Mouse (Mus musculus): Measurements from ENCODE around the gene Hes7.

DNA sequence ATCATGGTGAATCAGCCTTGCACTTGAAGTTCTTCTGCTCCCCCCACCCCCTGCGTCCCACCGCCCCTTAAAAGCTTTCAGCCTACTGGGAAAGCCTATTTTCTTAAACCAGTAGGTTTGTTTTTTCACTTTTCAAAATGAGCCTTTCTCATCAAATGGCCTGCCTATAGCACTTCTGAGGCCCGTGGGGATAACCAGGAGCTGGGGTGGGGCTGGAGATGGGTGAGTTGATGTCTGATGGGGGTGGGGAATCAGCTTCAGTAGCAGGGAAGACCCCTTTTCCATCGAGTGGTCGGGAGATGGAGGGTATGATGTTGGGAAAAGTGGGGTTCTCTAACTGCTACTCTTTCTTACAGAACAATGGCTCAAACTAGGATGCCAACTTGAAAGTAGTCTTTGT, 3.4 kb upstream of the Hes7 start:
- TF ChIP-seq CTCF (IDR thresholded peaks at IDR 0.05; ENCODE audit: borderline replicate concordance, control insufficient read depth, extremely low read depth, insufficient read depth, low read length, poor library complexity) (no peak), POLR2A (IDR thresholded peaks at IDR 0.05; ENCODE audit: control insufficient read depth, extremely low read depth, insufficient read depth, low read length, poor library complexity) (no peak)

Data from thymus, adult 2 months (tissue).